Mouse (Mus musculus) WW6 (cell line): Measurements from ENCODE around the gene 4930544D05Rik.
"Not testable (repeated sequence)": the region's sequence is repeated elsewhere in the genome, so short reads cannot be mapped to it uniquely, and the experiment has no call there.

Experiments used
- DNase-seq: peaks from one replicate; pipeline ENCODE4 v3.0.0-alpha.2; 2013; ENCODE audit warnings: low read depth, low spot score

4930544D05Rik gene

GRCm38 (mm10) chr11:70615516-70616093 lies at the start of gene 4930544D05Rik:
Gene 4930544D05Rik (plus strand): TSS chr11:70615848.
- DNase-seq, result no peak

- DNase-seq, result no peak
These were observed 49.1 kb upstream of the 4930544D05Rik start for GRCm38 (mm10) chr11:70566586-70566985.

GRCm38 (mm10) chr11:70570614-70571013 lies 45.0 kb upstream of the 4930544D05Rik start:
- DNase-seq, result not testable (repeated sequence)

DNA sequence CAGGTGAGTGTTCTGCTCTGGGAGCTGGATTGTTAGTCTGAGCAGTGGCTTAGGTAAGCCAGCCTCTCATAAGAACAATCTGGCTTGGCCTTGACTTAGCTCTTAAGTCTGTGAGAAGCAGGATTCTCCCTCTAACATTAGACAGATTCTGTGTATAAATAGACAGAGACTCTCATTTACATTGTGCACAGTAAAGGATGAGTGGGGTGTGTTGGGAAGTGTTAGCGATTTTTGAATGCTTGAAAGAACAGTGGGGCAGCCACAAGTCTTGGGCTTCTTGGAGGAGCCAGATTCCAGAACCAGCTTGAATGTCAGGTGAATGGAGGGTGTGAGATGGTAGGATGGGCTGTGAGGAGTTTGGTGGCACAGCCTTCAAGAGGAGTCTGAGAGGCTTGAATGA lies 44.0 kb upstream of the 4930544D05Rik start:
- DNase-seq, result no peak

DNA sequence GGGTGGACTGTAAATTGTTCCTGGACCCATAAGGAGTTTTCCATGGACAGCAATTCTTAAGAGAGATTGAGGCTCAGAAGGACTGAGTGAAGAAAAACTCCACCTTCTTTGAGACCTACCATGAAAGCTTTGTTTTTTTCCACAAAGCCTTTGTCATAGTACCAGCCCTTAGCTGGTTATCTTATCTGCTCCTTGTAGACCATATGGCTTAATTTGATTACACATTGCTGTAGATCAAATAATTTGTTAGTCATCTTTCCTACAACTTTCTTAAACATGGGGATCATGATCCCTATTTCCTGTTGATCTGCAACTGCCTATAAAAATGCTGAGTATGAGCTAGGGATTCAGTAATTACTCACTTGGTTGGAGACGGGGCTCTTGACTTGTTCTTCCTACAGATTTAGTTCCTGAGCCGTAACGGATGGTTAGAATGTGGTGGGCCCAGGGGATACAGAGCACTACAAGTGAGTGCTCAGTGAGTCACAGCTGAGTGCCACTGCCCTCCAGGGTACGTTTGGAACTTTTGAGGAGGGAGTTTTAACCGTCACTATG lies 43.2 kb upstream of the 4930544D05Rik start:
- DNase-seq, result no peak

DNA sequence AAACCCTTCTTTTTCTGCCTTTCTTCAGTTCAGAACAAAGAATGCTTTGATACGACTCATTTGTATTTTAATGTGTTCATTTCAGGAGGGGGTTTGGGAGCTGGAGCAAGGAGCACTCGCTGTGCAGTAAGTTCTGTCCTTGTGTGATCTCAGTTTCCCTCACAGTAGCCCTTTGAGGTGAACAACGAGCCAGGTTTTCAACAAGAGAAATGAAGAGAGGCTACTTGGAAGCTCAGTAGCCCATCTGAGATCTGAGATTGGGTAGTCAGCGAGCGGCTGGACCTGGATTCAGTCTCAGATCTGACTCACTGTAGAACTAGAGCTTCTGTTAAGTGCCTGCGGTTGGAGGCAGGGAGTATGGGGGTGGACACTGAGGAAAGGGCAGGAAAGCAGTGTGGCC lies 41.8 kb upstream of the 4930544D05Rik start:
- no peak for DNase-seq

DNA sequence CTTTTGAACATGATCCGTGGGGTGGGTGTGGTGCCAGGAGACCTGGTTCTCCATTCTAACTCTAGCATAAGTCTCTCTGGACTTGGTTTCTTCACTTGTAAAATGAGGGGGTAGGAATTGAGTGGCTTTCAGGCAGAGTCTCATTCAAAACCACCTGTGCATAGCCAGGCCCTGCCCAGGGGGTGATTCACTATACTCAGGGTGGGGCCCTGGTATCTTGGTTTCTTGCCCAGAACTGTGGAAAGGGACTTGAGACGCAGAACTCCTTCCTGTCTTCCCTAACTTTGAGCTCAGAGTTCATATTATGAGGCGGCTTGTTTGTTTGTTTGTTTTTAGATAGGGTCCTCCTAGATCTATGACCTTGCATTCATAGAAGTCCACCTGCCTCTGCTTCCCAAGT lies 38.4 kb upstream of the 4930544D05Rik start:
- no peak for DNase-seq

DNA sequence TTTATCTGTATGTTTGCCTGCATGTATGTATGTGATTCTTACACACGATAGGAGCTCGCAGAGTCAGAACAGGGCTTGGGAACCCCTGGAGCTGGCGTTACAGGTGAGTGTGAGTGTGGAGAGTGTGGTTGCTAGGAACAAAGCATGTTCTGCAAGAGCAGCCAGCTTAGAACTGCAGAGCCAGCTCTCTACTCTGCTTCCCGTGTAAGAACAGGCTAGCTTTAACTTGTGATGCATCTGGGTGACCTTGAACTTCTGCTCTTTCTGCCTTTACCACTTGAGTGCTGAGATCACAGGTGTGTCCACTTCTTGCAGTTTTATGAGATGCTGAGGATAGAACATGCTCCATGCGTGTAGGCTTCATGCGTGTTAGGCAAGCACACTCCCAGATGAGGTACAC lies 36.7 kb upstream of the 4930544D05Rik start:
- no peak for DNase-seq

- no peak for DNase-seq
These were observed 35.8 kb upstream of the 4930544D05Rik start for GRCm38 (mm10) chr11:70579710-70580357.

- DNase-seq, result no peak
These were observed 35.3 kb upstream of the 4930544D05Rik start for GRCm38 (mm10) chr11:70580358-70580720.

- no peak for DNase-seq
These were observed 34.7 kb upstream of the 4930544D05Rik start for GRCm38 (mm10) chr11:70580921-70581320.

DNA sequence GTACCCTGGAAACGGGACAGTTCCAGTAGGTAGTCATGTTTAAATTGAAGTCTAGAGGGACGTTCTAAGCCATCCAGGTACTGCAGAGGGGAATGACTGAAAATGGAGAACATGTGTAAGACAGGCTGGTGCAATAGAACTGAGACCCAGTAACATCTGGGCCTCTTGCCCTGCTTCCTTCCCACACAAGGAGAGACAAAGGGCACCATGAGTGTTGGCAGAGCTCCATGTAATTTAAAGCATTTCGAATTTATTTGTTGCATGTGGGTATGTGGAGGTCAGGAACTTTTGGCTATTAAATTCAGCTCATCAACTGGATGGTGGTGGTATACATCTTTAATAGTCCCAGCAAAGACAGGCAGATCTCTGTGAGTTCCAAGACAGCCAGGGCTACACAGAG lies 33.5 kb upstream of the 4930544D05Rik start:
- DNase-seq, result no peak

GRCm38 (mm10) chr11:70583022-70583714 lies 32.5 kb upstream of the 4930544D05Rik start:
- no peak for DNase-seq

DNA sequence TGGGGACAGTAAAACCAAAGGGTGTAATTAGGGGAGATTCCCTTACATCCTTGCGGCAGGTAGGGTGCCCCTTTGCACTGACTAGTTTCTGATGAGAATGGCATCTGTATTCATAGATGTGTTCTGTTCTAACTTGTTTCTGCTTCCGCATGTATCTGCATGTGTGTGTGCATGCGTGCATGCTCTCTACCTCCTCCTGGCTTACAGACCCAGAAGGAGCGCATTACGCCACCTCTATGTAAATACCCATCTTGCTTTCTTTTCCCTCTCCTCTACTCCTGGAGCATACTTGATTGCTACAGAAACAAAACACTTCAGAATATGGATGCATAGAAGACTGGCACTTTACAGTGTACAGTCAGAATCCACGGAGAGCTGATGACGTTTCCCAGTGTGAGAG lies 31.9 kb upstream of the 4930544D05Rik start:
- DNase-seq, result no peak

DNA sequence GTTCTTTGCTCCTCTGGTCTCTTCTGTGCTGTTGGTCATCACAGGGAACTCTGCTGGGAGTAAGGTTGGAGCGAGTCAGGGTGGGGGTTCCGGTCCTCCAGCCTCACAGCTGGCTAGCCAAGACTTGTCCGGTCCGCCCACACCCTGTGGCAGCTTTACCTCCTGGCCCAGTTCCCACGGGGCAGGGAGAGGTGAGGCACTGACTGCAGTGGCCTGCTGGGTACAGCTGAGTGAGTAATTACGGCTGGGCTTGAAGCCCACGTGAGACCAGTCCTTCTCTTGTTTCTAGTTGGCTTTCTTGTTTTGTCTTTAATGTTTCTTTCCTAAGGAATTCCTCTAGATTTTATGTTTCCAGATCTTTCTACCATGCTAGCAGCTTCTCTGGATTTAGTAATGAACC lies 30.2 kb upstream of the 4930544D05Rik start:
- no peak for DNase-seq

- DNase-seq, result no peak
These were observed 29.4 kb upstream of the 4930544D05Rik start for GRCm38 (mm10) chr11:70586261-70586660.

GRCm38 (mm10) chr11:70586954-70587353 lies 28.7 kb upstream of the 4930544D05Rik start:
- DNase-seq, result no peak

DNA sequence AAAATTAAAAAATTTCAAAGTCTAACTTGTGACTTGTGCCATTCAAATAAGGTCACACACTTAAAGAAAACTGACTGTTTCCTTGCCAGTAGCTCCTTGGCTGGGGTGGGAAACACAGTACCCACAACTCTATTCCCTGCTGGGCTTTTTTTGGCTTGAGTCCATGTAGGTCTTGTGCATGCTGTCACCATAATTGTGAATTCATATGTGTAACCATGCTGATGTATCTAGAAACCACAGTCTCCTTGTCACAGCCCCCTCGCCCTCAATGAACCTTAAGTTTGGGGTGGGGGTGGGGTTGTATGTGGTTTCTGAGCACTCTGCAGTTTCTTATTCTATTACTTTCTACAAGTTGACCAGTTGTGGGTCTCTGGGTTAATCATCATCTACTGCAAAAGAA lies 23.9 kb upstream of the 4930544D05Rik start:
- no peak for DNase-seq

DNA sequence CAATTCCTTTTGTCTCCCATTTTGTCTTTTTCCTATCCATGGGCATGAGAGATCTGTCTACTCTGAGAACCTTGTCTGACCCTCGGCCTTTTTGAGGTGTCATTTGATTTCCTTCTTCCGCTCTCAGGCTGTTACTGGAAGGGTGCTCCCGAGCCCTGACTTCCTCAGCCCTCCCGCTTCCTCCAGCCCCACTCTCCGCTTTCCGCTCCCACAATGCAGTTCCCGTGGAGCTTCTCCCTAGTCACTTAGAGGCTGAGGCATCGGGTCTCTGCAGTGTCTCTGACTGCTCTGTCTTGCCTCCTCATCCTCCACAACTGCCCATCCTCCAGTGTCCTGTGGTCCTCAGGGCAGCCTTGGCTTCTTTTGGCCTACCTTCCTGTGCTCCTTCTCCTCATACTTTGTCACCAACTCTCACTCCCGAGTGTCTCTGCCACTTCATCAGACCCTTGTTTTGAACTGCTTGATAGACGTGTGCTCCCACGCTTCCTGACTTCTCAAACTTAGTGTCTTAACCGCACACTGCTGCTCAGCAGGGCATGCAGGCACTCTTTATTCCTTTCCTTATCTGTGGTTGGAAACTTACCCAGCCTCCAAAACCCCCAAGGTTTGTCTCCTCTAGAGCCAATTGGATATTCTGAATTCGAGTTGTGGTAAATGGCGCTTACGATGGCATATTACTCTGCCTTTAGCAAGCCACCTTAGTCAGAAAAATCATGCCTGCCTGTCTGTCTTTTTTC lies 21.2 kb upstream of the 4930544D05Rik start:
- DNase-seq, result no peak

GRCm38 (mm10) chr11:70595638-70596037 lies 20.0 kb upstream of the 4930544D05Rik start:
- DNase-seq, result no peak

DNA sequence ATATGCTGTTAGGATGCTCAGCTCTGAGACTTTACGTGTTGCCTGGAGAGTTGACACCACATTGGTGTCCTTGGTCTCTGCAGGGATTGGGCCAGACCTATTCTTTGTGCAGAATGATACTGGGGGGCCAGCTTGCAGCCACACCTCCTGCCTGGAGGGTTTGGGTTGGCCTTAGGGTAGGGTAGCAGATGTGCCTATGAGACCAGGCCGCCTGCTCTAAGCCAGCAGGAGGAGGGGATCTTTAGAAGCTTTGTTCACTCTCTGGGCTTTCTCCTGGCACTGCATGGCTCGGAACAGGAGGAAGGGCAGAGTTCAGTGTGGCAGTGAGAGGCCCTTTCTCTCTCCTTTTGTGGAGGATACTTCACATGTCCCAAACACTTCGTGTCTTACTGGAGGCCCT lies 19.6 kb upstream of the 4930544D05Rik start:
- DNase-seq, result no peak

GRCm38 (mm10) chr11:70597301-70597700 lies 18.3 kb upstream of the 4930544D05Rik start:
- DNase-seq, result no peak
